Mouse (Mus musculus): Measurements from ENCODE around the gene H6pd.

The H6pd gene

GRCm38 (mm10) chr4:150019741-150020380 is 11.0 kb upstream of the H6pd start:
- DNase-seq (ENCODE audit: low spot score) = no peak

GRCm38 (mm10) chr4:150015436-150015835 is 6.6 kb upstream of the H6pd start:
- DNase-seq (ENCODE audit: low spot score) = no peak

GRCm38 (mm10) chr4:150014378-150015091 is 5.7 kb upstream of the H6pd start:
- DNase-seq (ENCODE audit: low spot score) = no peak

- DNase-seq (ENCODE audit: low spot score) = no peak
Measured at GRCm38 (mm10) chr4:150013805-150014204, 5.0 kb upstream of the H6pd start.

GRCm38 (mm10) chr4:150013186-150013690 is 4.4 kb upstream of the H6pd start:
- no peak for DNase-seq (ENCODE audit: low spot score)

GRCm38 (mm10) chr4:150012322-150012723 is 3.5 kb upstream of the H6pd start:
- no peak for DNase-seq (ENCODE audit: low spot score)

- DNase-seq (ENCODE audit: low spot score) = no peak
Measured at GRCm38 (mm10) chr4:150011564-150012321, 2.9 kb upstream of the H6pd start.

GRCm38 (mm10) chr4:150010054-150010730 is 1.4 kb upstream of the H6pd start:
- DNase-seq (ENCODE audit: low spot score) = no peak

- no peak for DNase-seq (ENCODE audit: low spot score)
Measured at GRCm38 (mm10) chr4:150009587-150009930, 736 bp upstream of the H6pd start.

GRCm38 (mm10) chr4:150008325-150008852 is 434 bp downstream of the H6pd start:
- peak; percentile 31 for DNase-seq (ENCODE audit: low spot score)

GRCm38 (mm10) chr4:150007444-150007843 is 1.4 kb downstream of the H6pd start:
- DNase-seq (ENCODE audit: low spot score) = no peak

- DNase-seq (ENCODE audit: low spot score) = no peak
Measured at GRCm38 (mm10) chr4:150006991-150007390, 1.8 kb downstream of the H6pd start.

- DNase-seq (ENCODE audit: low spot score) = no peak
Measured at GRCm38 (mm10) chr4:150006122-150006854, 2.5 kb downstream of the H6pd start.

GRCm38 (mm10) chr4:150005231-150005630 is 3.6 kb downstream of the H6pd start:
- no peak for DNase-seq (ENCODE audit: low spot score)

- DNase-seq (ENCODE audit: low spot score) = no peak
Measured at GRCm38 (mm10) chr4:150003641-150004040, 5.2 kb downstream of the H6pd start.

- DNase-seq (ENCODE audit: low spot score) = no peak
Measured at GRCm38 (mm10) chr4:150003021-150003580, 5.7 kb downstream of the H6pd start.

- no peak for DNase-seq (ENCODE audit: low spot score)
Measured at GRCm38 (mm10) chr4:150002021-150002528, 6.7 kb downstream of the H6pd start.

- DNase-seq (ENCODE audit: low spot score) = no peak
Measured at GRCm38 (mm10) chr4:150001221-150001860, 7.5 kb downstream of the H6pd start.

- DNase-seq (ENCODE audit: low spot score) = no peak
Measured at GRCm38 (mm10) chr4:149999931-150000555, 8.8 kb downstream of the H6pd start.

- no peak for DNase-seq (ENCODE audit: low spot score)
Measured at GRCm38 (mm10) chr4:149999510-149999900, 9.3 kb downstream of the H6pd start.
